Mouse (Mus musculus) megakaryocyte progenitor cell, adult 5-6 weeks (primary cell): ENCODE results near the gene Serpina3g. TPM values are rescaled to one million over a fixed set of nuclear protein-coding genes. Genes with fewer than 3 reads are reported as not detected.
A peak's percentile ranks its signal among the peaks of the same experiment; 100 is the strongest.

Source experiments
- ATAC-seq: replicated peaks from 2 replicates; pipeline ENCODE4 v1.8.0; 2016; ENCODE audit warnings: mild to moderate bottlenecking, moderate TSS enrichment, inconsistent platforms; ENCODE audit not compliant: poor library complexity
- total RNA-seq, 2 experiments: library from RNA; stranded (forward) in 1 of 2; stranded (reverse) in 1 of 2; fragments of 157-497, 149-512 nt in 1 of 2; fragments of 200-1000 nt in 1 of 2; gene quantifications; 2 replicates each; pipeline versions ENCODE4 v1.2.3 to v1.2.4; 2015 to 2017

Gene Serpina3g
- total RNA-seq, 2 experiments from 2014 or later, result 17.9 to 26.9 TPM

DNA sequence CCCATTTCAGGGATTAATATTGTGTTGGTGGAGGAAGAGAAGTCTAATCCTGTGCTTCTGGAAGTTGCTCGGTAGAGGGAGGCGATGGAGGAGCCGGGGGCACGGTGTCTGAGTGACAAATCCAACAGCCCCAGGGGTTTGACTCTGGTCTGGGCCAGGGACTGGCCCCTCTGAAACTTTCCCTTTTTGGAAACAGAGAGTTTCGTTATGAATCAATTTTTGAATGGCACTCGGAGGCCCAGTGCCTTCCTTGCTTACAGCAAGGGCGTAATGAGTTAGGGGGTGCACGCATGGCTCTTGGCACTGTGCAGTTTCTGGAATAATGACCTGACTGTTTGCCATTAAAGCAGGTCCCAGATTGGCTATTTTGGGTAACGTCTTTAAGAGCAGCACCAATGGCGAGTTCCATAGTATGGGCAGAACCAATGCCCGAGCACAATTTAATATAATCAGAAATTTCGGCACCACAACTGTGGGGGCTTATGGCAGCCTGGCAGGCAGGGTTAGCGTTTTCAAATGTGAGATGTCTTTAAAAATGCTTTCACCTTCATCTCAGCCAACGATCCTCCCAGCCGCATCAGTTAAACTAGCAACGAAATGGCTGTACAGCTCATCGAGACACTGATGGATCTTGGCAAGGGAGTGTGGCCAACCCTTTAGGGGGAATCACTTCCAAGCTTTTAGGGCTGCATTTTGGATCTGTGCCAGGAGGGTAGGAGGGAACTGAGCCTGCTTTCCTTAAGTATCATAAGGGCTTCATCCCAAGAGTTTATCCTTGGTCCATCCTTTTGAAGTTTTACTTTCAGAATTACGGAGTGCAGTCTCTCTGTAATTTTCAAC lies 42.4 kb downstream of the Serpina3g start:
- no peak for ATAC-seq

- no peak for ATAC-seq
Measured at GRCm38 (mm10) chr12:104279056-104279435, 43.0 kb downstream of the Serpina3g start.

DNA sequence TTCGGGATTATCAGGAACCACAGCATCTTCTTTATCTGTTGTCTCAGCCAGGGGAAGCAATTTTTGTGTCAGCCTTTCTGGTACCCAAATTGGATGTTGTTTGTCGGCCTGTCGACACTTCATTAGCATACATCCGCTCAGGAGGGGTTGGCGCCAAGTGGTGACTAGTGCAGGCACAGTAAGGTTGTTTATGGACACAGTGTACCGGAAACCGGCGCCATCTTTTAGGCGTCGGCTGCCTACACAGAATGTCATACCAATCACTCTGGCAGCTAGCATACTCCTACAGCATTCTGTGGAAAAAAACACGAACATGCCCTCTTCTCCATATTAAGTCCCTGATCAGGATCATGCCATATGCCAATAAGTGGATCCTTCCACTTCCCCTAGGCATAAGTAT lies 47.3 kb downstream of the Serpina3g start:
- ATAC-seq, result no peak

DNA sequence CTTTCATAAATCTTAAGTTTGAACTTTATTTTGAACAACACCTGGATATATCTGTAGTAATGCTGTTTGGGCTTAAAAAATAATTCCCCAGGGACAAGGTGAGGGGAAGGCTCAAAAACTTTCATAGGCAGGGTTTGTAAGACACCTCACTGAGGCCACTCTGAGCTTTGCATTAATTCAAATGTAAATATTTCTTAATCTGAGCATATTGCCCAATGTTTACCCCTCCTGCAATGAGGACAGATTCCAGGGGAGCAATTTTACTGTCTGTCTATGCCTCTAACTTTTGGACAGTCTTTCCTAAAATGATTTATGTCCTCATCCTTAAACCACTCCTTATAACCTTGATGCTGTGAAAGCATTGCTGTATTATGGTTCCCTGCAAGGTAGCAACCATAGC lies 52.3 kb downstream of the Serpina3g start:
- ATAC-seq, result 0 out of 2 replicates have a peak, but pooled peaks have one; percentile 17

GRCm38 (mm10) chr12:104289872-104290271 lies 53.8 kb downstream of the Serpina3g start:
- ATAC-seq, result peak; percentile 76

Other genes with a start within 250 kb of the Serpina3g start
- gene Serpina11, start 246.3 kb upstream of the Serpina3g start, total RNA-seq (2015), result 0.22 TPM in 1 of 2 replicates, not detected in the other
- gene Serpina11, start 246.3 kb upstream of the Serpina3g start, total RNA-seq (2017), result not detected in 2 replicates
- gene Serpina9, start 222.5 kb upstream of the Serpina3g start, total RNA-seq (2015), result not detected in 2 replicates
- gene Serpina9, start 222.5 kb upstream of the Serpina3g start, total RNA-seq (2017), result not detected in 2 replicates
- 0.24 TPM in 1 of 2 replicates, not detected in the other for gene Serpina12, start 191.8 kb upstream of the Serpina3g start, total RNA-seq (2015)
- gene Serpina12, start 191.8 kb upstream of the Serpina3g start, total RNA-seq (2017), result 0.30 TPM in 1 of 2 replicates, not detected in the other
- gene Serpina5, start 135.1 kb upstream of the Serpina3g start, total RNA-seq (2015), result not detected in 2 replicates
- not detected in 2 replicates for gene Serpina5, start 135.1 kb upstream of the Serpina3g start, total RNA-seq (2017)
- gene Serpina3a, start 123.5 kb upstream of the Serpina3g start, total RNA-seq (2015), result not detected in 2 replicates
- not detected in 2 replicates for gene Serpina3a, start 123.5 kb upstream of the Serpina3g start, total RNA-seq (2017)
- not detected in 2 replicates for gene Serpina3b, start 108.2 kb upstream of the Serpina3g start, total RNA-seq (2015)
- not detected in 2 replicates for gene Serpina3b, start 108.2 kb upstream of the Serpina3g start, total RNA-seq (2017)
- not detected in 2 replicates for gene Serpina3c, start 82.4 kb upstream of the Serpina3g start, total RNA-seq (2015)
- gene Serpina3c, start 82.4 kb upstream of the Serpina3g start, total RNA-seq (2017), result not detected in 2 replicates
- 1.7 and 2.1 TPM in 2 replicates for gene Serpina3f, start 21.7 kb upstream of the Serpina3g start, total RNA-seq (2015)
- 1.2 and 1.4 TPM in 2 replicates for gene Serpina3f, start 21.7 kb upstream of the Serpina3g start, total RNA-seq (2017)
- gene Serpina3i, start 26.9 kb downstream of the Serpina3g start, total RNA-seq (2015), result not detected in 2 replicates
- not detected in 2 replicates for gene Serpina3i, start 26.9 kb downstream of the Serpina3g start, total RNA-seq (2017)
- not detected in 2 replicates for gene Serpina3j, start 78.3 kb downstream of the Serpina3g start, total RNA-seq (2015)
- gene Serpina3j, start 78.3 kb downstream of the Serpina3g start, total RNA-seq (2017), result not detected in 2 replicates
- gene Serpina3k, start 102.2 kb downstream of the Serpina3g start, total RNA-seq (2015), result not detected in 2 replicates
- gene Serpina3k, start 102.2 kb downstream of the Serpina3g start, total RNA-seq (2017), result not detected in 2 replicates
- gene Serpina3m, start 102.2 kb downstream of the Serpina3g start, total RNA-seq (2015), result not detected in 2 replicates
- gene Serpina3m, start 102.2 kb downstream of the Serpina3g start, total RNA-seq (2017), result not detected in 2 replicates
- not detected in 2 replicates for gene Serpina3n, start 170.5 kb downstream of the Serpina3g start, total RNA-seq (2015)
- not detected in 2 replicates for gene Serpina3n, start 170.5 kb downstream of the Serpina3g start, total RNA-seq (2017)
- gene Gsc, start 237.1 kb downstream of the Serpina3g start, total RNA-seq (2015), result not detected in 2 replicates
- gene Gsc, start 237.1 kb downstream of the Serpina3g start, total RNA-seq (2017), result not detected in 2 replicates